Mouse (Mus musculus) inflammation-experienced regulatory T-cells, adult 6 months (primary cell): Measurements from ENCODE around the gene Stk11. TPM values are rescaled to one million over a fixed set of nuclear protein-coding genes. Genes with fewer than 3 reads are reported as not detected.
A peak's percentile ranks its signal among the peaks of the same experiment; 100 is the strongest.

Experiments used
- ATAC-seq: one replicate; pipeline ENCODE4 v1.8.0; 2017
- polyA plus RNA-seq, 3 experiments: library from polyadenylated mRNA; unstranded; fragments of 100-300 nt; shearing (Covaris generic); gene quantifications; one replicate each; pipeline ENCODE4 v1.2.1; 2017

Gene Stk11
- polyA plus RNA-seq: 10 to 100 TPM; 23.5 to 30.3 (median 25.5) TPM

- ATAC-seq: peak; percentile 97
Measured at GRCm38 (mm10) chr10:80115290-80115943, at the start of gene Stk11. TSS of gene Stk11 (plus strand) at chr10:80115803.

GRCm38 (mm10) chr10:80069251-80069650 is 46.4 kb upstream of the Stk11 start:
- ATAC-seq: no peak

- ATAC-seq: no peak
Measured at GRCm38 (mm10) chr10:80069948-80070450, 45.6 kb upstream of the Stk11 start.

- ATAC-seq: no peak
Measured at GRCm38 (mm10) chr10:80070837-80071515, 44.6 kb upstream of the Stk11 start.

- no peak for ATAC-seq
Measured at GRCm38 (mm10) chr10:80071516-80071900, 44.1 kb upstream of the Stk11 start.

- ATAC-seq: no peak
Measured at GRCm38 (mm10) chr10:80072623-80073489, 42.7 kb upstream of the Stk11 start.

GRCm38 (mm10) chr10:80074813-80075601 is 40.6 kb upstream of the Stk11 start:
- peak; percentile 97 for ATAC-seq

GRCm38 (mm10) chr10:80075924-80076323 is 39.7 kb upstream of the Stk11 start:
- ATAC-seq: no peak

- no peak for ATAC-seq
Measured at GRCm38 (mm10) chr10:80076386-80076785, 39.2 kb upstream of the Stk11 start.

GRCm38 (mm10) chr10:80077312-80077711 is 38.3 kb upstream of the Stk11 start:
- ATAC-seq: no peak

- no peak for ATAC-seq
Measured at GRCm38 (mm10) chr10:80078366-80078765, 37.2 kb upstream of the Stk11 start.

GRCm38 (mm10) chr10:80080396-80081070 is 35.1 kb upstream of the Stk11 start:
- ATAC-seq: no peak

GRCm38 (mm10) chr10:80081075-80081474 is 34.5 kb upstream of the Stk11 start:
- no peak for ATAC-seq

- ATAC-seq: no peak
Measured at GRCm38 (mm10) chr10:80084817-80085487, 30.7 kb upstream of the Stk11 start.

GRCm38 (mm10) chr10:80086847-80087246 is 28.8 kb upstream of the Stk11 start:
- no peak for ATAC-seq

GRCm38 (mm10) chr10:80087483-80087882 is 28.1 kb upstream of the Stk11 start:
- ATAC-seq: no peak

GRCm38 (mm10) chr10:80089146-80089545 is 26.5 kb upstream of the Stk11 start:
- ATAC-seq: no peak

GRCm38 (mm10) chr10:80091527-80091926 is 24.1 kb upstream of the Stk11 start:
- no peak for ATAC-seq

- no peak for ATAC-seq
Measured at GRCm38 (mm10) chr10:80092690-80093089, 22.9 kb upstream of the Stk11 start.

GRCm38 (mm10) chr10:80094085-80094484 is 21.5 kb upstream of the Stk11 start:
- no peak for ATAC-seq

- ATAC-seq: no peak
Measured at GRCm38 (mm10) chr10:80094684-80095083, 20.9 kb upstream of the Stk11 start.
